Mouse (Mus musculus): ENCODE results near the gene Mrc1.

- no peak for TF ChIP-seq CTCF (conservative IDR thresholded peaks at IDR 0.05 in 1 of 2, IDR thresholded peaks at IDR 0.05 in 1 of 2; ENCODE audit: low read depth in 2 of 2, low read length in 2 of 2)
- TF ChIP-seq SIN3A (IDR thresholded peaks at IDR 0.05; ENCODE audit: low read length), result no peak
- no peak for TF ChIP-seq POLR2A (IDR thresholded peaks at IDR 0.05; ENCODE audit: low read depth, low read length)
- TF ChIP-seq E2F4 (IDR thresholded peaks at IDR 0.05; ENCODE audit: insufficient replicate concordance, low read depth, low read length), result no peak
- no peak for TF ChIP-seq POLR2AphosphoS2 (IDR thresholded peaks at IDR 0.05; ENCODE audit: low read depth, low read length)
- no peak for TF ChIP-seq USF2 (conservative IDR thresholded peaks at IDR 0.05; ENCODE audit: low read depth, low read length)
- no peak for TF ChIP-seq CHD2 (IDR thresholded peaks at IDR 0.05; ENCODE audit: low read length)
Measured at GRCm38 (mm10) chr2:14258345-14258850, 29.2 kb downstream of the Mrc1 start.
